Mouse (Mus musculus) stomach, postnatal 0 days (tissue): ENCODE data around the gene Rabgap1l.

Experiments used
- CTCF ChIP-seq: IDR thresholded peaks from 2 replicates; pipeline ENCODE4 v1.5.1; 2016; ENCODE audit warnings: antibody characterized with exemption, low read depth, mild to moderate bottlenecking, moderate library complexity
- EP300 ChIP-seq: optimal IDR thresholded peaks from 2 replicates; pipeline ENCODE3; 2016; ENCODE audit warnings: antibody characterized with exemption

DNA sequence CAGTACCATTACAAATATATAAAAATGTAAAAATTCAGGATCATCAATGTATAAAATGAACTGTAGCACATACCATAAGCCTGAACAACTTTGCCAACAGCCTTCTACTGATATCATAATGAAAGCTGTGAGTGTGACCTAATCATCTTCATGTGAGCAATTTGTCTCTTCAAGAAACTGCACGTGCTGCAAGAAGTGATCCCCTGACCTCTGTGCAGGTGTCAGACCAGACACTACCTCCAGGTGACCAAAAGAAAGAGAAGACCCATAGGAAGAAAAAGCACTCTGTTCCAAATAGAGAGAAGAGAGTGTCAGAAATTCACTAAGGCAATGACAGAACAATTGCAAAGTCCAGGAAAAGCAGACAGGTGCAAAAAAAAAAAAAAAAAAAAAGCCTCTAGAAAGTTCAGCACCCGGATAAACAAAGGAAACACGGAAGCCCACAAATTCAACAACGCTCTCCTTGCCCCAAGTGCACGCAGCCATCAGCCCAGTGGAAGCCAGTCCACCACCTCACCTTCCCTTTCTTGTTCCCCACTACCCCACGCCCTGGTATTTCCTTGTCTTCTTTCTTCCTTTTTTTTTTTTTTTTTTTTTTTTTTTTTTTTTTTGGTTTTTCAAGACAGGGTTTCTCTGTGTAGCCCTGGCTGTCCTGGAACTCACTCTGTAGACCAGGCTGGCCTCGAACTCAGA, 47.6 kb downstream of the Rabgap1l start:
- TF ChIP-seq EP300 (no peak), CTCF (no peak)
